Mouse (Mus musculus) midbrain, postnatal 0 days (tissue): ENCODE measurements at regions not wholly inside any gene's neighbourhood (a gene's known extent, or its start where the extent isn't known, plus 50 kb on each side); places are given as distances from the start of the nearest gene placed in this dataset.

Source experiments
- ATAC-seq: fragments of 200-750 bp; cut with Nextera tagmentation; 2 replicates; pipeline ENCODE4 v1.8.0; 2017; ENCODE audit warnings: moderate number of reproducible peaks, mild to moderate bottlenecking, moderate TSS enrichment, moderate library complexity; ENCODE audit not compliant: low FRiP score
- DNase-seq: peaks from one replicate; pipeline ENCODE4 v3.0.0-alpha.2; 2015; ENCODE audit warnings: low spot score
- H3K27ac ChIP-seq: fragments of 300-500 bp; sonication (generic); 2 replicates; pipeline ENCODE4 v1.5.1; 2014; ENCODE audit warnings: low read depth, mild to moderate bottlenecking, low read length, mixed read lengths
- H3K27me3 ChIP-seq: fragments of 300-500 bp; sonication (generic); 2 replicates; pipeline ENCODE4 v1.6.1; 2014; ENCODE audit warnings: low read length, control low read depth, mixed read lengths; ENCODE audit not compliant: insufficient read depth
- H3K36me3 ChIP-seq: fragments of 300-500 bp; sonication (generic); 2 replicates; pipeline ENCODE4 v1.6.1; 2014; ENCODE audit warnings: low read length, control low read depth, mixed read lengths; ENCODE audit not compliant: insufficient read depth
- H3K4me1 ChIP-seq: fragments of 300-500 bp; sonication (generic); 2 replicates; pipeline ENCODE4 v1.6.1; 2014; ENCODE audit warnings: mild to moderate bottlenecking, control low read depth, antibody characterized with exemption, low read length, mixed read lengths; ENCODE audit not compliant: insufficient read depth
- H3K4me2 ChIP-seq: fragments of 300-500 bp; sonication (generic); 2 replicates; pipeline ENCODE4 v1.6.1; 2014; ENCODE audit warnings: low read depth, mild to moderate bottlenecking, low read length, mixed read lengths; ENCODE audit not compliant: poor library complexity, severe bottlenecking
- H3K4me3 ChIP-seq: fragments of 300-500 bp; sonication (generic); 2 replicates; pipeline ENCODE4 v1.5.1; 2014; ENCODE audit warnings: low read depth, mild to moderate bottlenecking, low read length, moderate library complexity
- H3K9ac ChIP-seq: fragments of 300-500 bp; sonication (generic); replicated peaks from 2 replicates; pipeline ENCODE4 v1.6.1; 2014; ENCODE audit warnings: mild to moderate bottlenecking, low read length, moderate library complexity, mixed read lengths; ENCODE audit not compliant: poor library complexity, severe bottlenecking
- H3K9me3 ChIP-seq: fragments of 300-500 bp; sonication (generic); 2 replicates; pipeline ENCODE4 v1.6.1; 2016; ENCODE audit warnings: low read length, control low read depth
- CTCF ChIP-seq: IDR thresholded peaks from 2 replicates; pipeline ENCODE4 v1.5.1; 2016; ENCODE audit warnings: antibody characterized with exemption, mild to moderate bottlenecking
- WGBS: fragments of 180-500 bp; shearing (Covaris S2); extraction: QIAGEN DNeasy Blood & Tissue Kit; methylation state at CpG from one replicate; pipeline ENCODE4 v1.1.7; 2014; 5-methylcytosine and 5-hydroxymethylcytosine counted together

- Histone ChIP-seq H3K27ac (no peak overlapping the region), H3K9ac (no peak overlapping the region), H3K27me3 (no peaks in the 10 kb centered on the region), H3K36me3 (no peaks in the 10 kb centered on the region), H3K4me3 (no peak overlapping the region), H3K4me1 (no peaks in the 10 kb centered on the region), H3K4me2 (no peak overlapping the region), H3K9me3 (no peaks in the 10 kb centered on the region)
- ATAC-seq, result no peak
- TF ChIP-seq CTCF, result no peak
- WGBS, result 42% methylated on average over 2 of the region's 2 CpGs
- DNase-seq, result no peak
Measured at GRCm38 (mm10) chr10:111083861-111084260, 73.9 kb upstream of the Zdhhc17 start.

DNA sequence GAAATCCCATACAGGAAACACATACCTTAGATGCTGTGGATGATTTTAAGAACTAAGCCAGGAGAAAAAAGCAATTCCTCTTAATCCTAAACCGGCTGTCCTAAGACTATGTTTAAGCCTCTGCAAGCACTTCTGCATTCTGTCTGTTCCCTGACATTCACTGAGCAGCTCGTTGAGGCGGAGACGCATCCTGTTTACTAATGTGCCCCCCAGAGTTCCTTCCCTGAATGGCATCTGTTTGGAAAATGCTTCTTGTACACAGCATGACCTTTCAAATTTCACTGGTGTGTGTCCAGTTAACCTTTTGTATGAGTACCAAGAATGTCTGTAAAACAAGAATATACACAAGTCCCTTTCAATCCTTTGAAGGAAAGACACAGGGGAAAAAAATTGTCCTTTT lies 73.4 kb upstream of the Zdhhc17 start:
- 14% methylated on average over 4 of the region's 4 CpGs for WGBS
- no peaks in the 10 kb centered on the region for H3K9me3 ChIP-seq
- ATAC-seq, result no peak

DNA sequence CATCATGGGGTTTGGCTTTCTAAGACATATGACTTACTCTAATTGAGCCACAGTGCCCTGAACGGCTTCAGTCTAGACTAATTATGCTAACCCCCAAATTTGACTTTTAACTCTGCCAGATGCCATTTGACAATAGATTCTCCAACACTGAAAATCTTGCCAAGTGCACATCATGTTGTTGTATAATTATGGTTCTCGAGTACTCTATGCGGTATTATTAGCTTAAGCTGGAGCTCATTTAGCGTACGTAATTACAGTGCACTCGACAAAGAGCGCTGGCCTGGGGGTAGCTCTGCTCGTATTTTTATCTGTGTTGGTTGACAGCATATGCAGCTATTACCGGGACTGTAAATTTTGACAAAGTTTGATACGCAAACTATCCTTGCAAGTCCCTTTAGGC lies 70.4 kb upstream of the Zdhhc17 start:
- 55% methylated on average over 10 of the region's 10 CpGs for WGBS
- ATAC-seq, result no peak

More for the DNA sequence above, 73.4 kb upstream of the Zdhhc17 start:
- Histone ChIP-seq H3K27ac (no peak overlapping the region), H3K36me3 (no peaks in the 10 kb centered on the region), H3K9ac (no peak overlapping the region), H3K4me2 (no peak overlapping the region), H3K27me3 (no peaks in the 10 kb centered on the region), H3K4me1 (no peaks in the 10 kb centered on the region), H3K4me3 (no peak overlapping the region)
- peak; percentile 75 for DNase-seq
- TF ChIP-seq CTCF, result peak; percentile 52

DNA sequence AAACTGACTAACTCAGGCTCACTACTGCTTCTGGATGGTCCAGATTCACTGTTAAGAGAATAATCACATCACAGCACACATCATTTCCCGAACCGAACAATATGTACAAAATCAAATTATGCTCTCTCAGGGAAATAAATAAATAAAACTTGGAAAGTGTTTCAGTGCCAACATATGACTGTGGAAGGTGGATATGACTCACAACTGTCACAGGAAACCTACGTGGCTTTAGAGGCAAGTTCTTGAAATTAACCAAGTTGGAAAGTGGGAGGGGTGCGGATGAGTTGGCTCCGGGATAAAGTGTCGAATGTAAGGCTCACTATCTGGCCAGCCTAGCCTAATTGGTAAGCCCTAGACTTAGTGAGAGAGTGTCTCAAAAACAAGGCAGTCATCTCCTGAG lies 69.1 kb upstream of the Zdhhc17 start:
- ATAC-seq, result no peak
- no peak for TF ChIP-seq CTCF
- Histone ChIP-seq H3K27ac (no peak overlapping the region), H3K4me2 (no peak overlapping the region), H3K4me1 (no peaks in the 10 kb centered on the region), H3K36me3 (no peaks in the 10 kb centered on the region), H3K9ac (no peak overlapping the region), H3K4me3 (no peak overlapping the region), H3K27me3 (no peaks in the 10 kb centered on the region), H3K9me3 (no peaks in the 10 kb centered on the region)
- WGBS, result 90% methylated on average over 6 of the region's 6 CpGs
- no peak for DNase-seq

More for the DNA sequence above, 70.4 kb upstream of the Zdhhc17 start:
- Histone ChIP-seq H3K27me3 (no peaks in the 10 kb centered on the region), H3K4me3 (no peak overlapping the region), H3K9ac (no peak overlapping the region), H3K4me1 (no peaks in the 10 kb centered on the region), H3K9me3 (no peaks in the 10 kb centered on the region), H3K27ac (no peak overlapping the region), H3K36me3 (no peaks in the 10 kb centered on the region), H3K4me2 (no peak overlapping the region)
- TF ChIP-seq CTCF, result no peak
- peak; percentile 38 for DNase-seq

- Histone ChIP-seq H3K27me3 (no peaks in the 10 kb centered on the region), H3K4me2 (no peak overlapping the region), H3K27ac (no peak overlapping the region), H3K9me3 (no peaks in the 10 kb centered on the region), H3K9ac (no peak overlapping the region), H3K4me1 (no peaks in the 10 kb centered on the region), H3K36me3 (no peaks in the 10 kb centered on the region), H3K4me3 (no peak overlapping the region)
- 91% methylated on average over 4 of the region's 4 CpGs for WGBS
- DNase-seq, result no peak
- TF ChIP-seq CTCF, result no peak
- no peak for ATAC-seq
Measured at GRCm38 (mm10) chr10:111077632-111078031, 67.7 kb upstream of the Zdhhc17 start.

DNA sequence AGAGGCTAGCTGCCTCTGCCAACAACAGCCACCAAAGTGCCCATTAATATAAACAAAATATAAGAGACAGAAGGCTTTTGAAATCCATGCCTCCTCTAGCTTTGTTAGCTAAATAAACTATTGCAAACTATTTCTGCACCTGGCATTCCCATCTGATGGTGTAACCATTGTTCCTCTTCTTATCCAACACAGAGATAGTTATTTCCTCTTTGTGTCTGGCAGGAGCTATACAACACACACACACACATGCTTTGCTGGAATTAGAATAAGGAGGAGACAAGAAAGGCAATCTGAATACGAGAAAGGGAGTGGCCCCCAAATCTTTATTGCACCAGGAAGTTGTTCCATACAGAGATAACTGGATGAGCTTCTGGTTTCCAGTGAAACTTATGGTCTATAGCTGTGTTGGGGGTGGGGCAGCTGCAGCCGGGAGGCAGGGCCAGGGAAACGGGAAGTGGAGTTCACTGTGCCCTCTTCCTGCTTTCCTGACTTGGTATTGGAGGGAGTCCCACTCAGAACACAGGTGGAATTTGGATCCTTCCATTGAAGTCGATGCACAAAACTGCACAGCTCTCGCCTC lies 64.0 kb upstream of the Zdhhc17 start:
- Histone ChIP-seq H3K27me3 (no peaks in the 10 kb centered on the region), H3K4me3 (no peak overlapping the region), H3K4me1 (no peaks in the 10 kb centered on the region), H3K4me2 (no peak overlapping the region), H3K27ac (no peak overlapping the region), H3K9ac (no peak overlapping the region), H3K9me3 (no peaks in the 10 kb centered on the region), H3K36me3 (no peaks in the 10 kb centered on the region)
- 72% methylated on average over 5 of the region's 5 CpGs for WGBS
- DNase-seq (no peak), ATAC-seq (no peak)
- no peak for TF ChIP-seq CTCF
